Mouse (Mus musculus) cerebellum, adult 2 months (tissue): ENCODE results near the gene Cped1. TPM values are rescaled to one million over a fixed set of nuclear protein-coding genes. Genes with fewer than 3 reads are reported as not detected.

Source experiments
- DNase-seq, 2 experiments: peaks; one replicate each; pipeline ENCODE4 v3.0.0; 2021
- H3K27ac ChIP-seq: fragments of 200-500 bp; 2 replicates; pipeline ENCODE4 v1.5.1; 2012; ENCODE audit warnings: low read length, control low read depth, inconsistent platforms; ENCODE audit not compliant: insufficient read depth
- H3K27me3 ChIP-seq: fragments of 200-500 bp; 2 replicates; pipeline ENCODE4 v1.6.1; 2012; ENCODE audit warnings: inconsistent platforms, mild to moderate bottlenecking, low read length, moderate library complexity; ENCODE audit not compliant: control insufficient read depth, insufficient read depth
- H3K4me1 ChIP-seq: fragments of 200-500 bp; 2 replicates; pipeline ENCODE4 v1.6.1; 2011; ENCODE audit warnings: low read length; ENCODE audit not compliant: control insufficient read depth, insufficient read depth
- H3K4me3 ChIP-seq: fragments of 200-500 bp; replicated peaks from 2 replicates; pipeline ENCODE3; 2011; ENCODE audit warnings: mild to moderate bottlenecking, low read depth, low read length, control low read depth; ENCODE audit not compliant: insufficient read depth
- CTCF ChIP-seq: fragments of 200-500 bp; IDR thresholded peaks from 2 replicates; pipeline ENCODE4 v1.5.1; 2011; ENCODE audit warnings: low read depth, mild to moderate bottlenecking, control low read depth, low read length, moderate library complexity, borderline replicate concordance; ENCODE audit not compliant: insufficient read depth
- POLR2A ChIP-seq: fragments of 200-500 bp; IDR thresholded peaks from 2 replicates; pipeline ENCODE4 v1.6.1; 2011; ENCODE audit warnings: low read length, control low read depth, borderline replicate concordance; ENCODE audit not compliant: insufficient read depth
- WGBS: fragments of 180-500 bp; shearing (Covaris S2); methylation state at CpG from one replicate; pipeline ENCODE4 v1.1.7; 2018; 5-methylcytosine and 5-hydroxymethylcytosine counted together
- polyA plus RNA-seq: library from polyadenylated mRNA; depleted of rRNA; stranded (reverse); fragments of >200 nt; gene quantifications from 2 replicates; pipeline ENCODE4 v1.2.3, GENCODE M21; 2012; rRNA removed

The Cped1 gene
- 1.1 and 1.3 TPM in 2 replicates for polyA plus RNA-seq

- no peaks in the 10 kb centered on the region; the same call in 1 of the 2 replicates for H3K27me3 ChIP-seq
- peak within 1 kb of the TSS; percentile 49 for H3K4me3 ChIP-seq
- no peak within 1 kb of the TSS for H3K27ac ChIP-seq
- no peaks in the 10 kb centered on the region for H3K4me1 ChIP-seq
- no peak for TF ChIP-seq CTCF
- TF ChIP-seq POLR2A = no peak
- DNase-seq = peak; percentile 28 to 34
- under 1% methylated on average over 38 of the region's 38 CpGs for WGBS
These were observed at the start of gene Cped1 for GRCm38 (mm10) chr6:21985732-21986540. Gene Cped1 (plus strand): TSS chr6:21985916.

GRCm38 (mm10) chr6:21937981-21938635, 47.6 kb upstream of the Cped1 start:
- Histone ChIP-seq H3K27me3 (no peaks in the 10 kb centered on the region), H3K27ac (no peak overlapping the region), H3K4me3 (no peak overlapping the region), H3K4me1 (no peaks in the 10 kb centered on the region)
- WGBS = 80% methylated on average over 4 of the region's 4 CpGs
- no peak for DNase-seq
- TF ChIP-seq POLR2A (no peak), CTCF (no peak)

GRCm38 (mm10) chr6:21949226-21949731, 36.4 kb upstream of the Cped1 start, which contains the start of gene Ing3:
Gene Ing3 (plus strand): TSS chr6:21949571.
- WGBS = under 1% methylated on average over 35 of the region's 35 CpGs
- TF ChIP-seq CTCF (no peak), POLR2A (no peak)
- H3K4me1 ChIP-seq = no peaks in the 10 kb centered on the region
- H3K27ac ChIP-seq = peak within 1 kb of the TSS; percentile 90
- H3K4me3 ChIP-seq = peak within 1 kb of the TSS; percentile 87
- no peaks in the 10 kb centered on the region for H3K27me3 ChIP-seq
- peak; percentile 98 to 100 for DNase-seq

GRCm38 (mm10) chr6:21949771-21950448, 35.8 kb upstream of the Cped1 start:
- WGBS = under 1% methylated on average over 66 of the region's 68 CpGs
- peak overlapping the region; percentile 90 for H3K27ac ChIP-seq
- TF ChIP-seq POLR2A (peak; percentile 81), CTCF (no peak)
- no peaks in the 10 kb centered on the region for H3K27me3 ChIP-seq
- H3K4me1 ChIP-seq = no peaks in the 10 kb centered on the region
- peak; percentile 98 for DNase-seq
- H3K4me3 ChIP-seq = peak overlapping the region; percentile 87

- no peaks in the 10 kb centered on the region for H3K4me1 ChIP-seq
- H3K27me3 ChIP-seq = no peaks in the 10 kb centered on the region
- H3K27ac ChIP-seq = no peak overlapping the region; the same call in 1 of the 2 replicates
- peak overlapping the region; percentile 87 for H3K4me3 ChIP-seq
- 72% methylated on average over 2 of the region's 2 CpGs for WGBS
- TF ChIP-seq POLR2A (no peak), CTCF (no peak)
- DNase-seq = peak in 1 of 2 experiments; percentile 16
These were observed 35.0 kb upstream of the Cped1 start for GRCm38 (mm10) chr6:21950676-21951075.

- WGBS = 80% methylated on average over 4 of the region's 4 CpGs
- Histone ChIP-seq H3K27me3 (no peaks in the 10 kb centered on the region), H3K4me1 (peaks cover 10% of the 10 kb centered on the region), H3K27ac (no peak overlapping the region), H3K4me3 (no peak overlapping the region)
- TF ChIP-seq POLR2A = no peak
- TF ChIP-seq CTCF = no peak
- DNase-seq = no peak
These were observed 30.2 kb upstream of the Cped1 start for GRCm38 (mm10) chr6:21955468-21955867.

GRCm38 (mm10) chr6:21958922-21959321, 26.8 kb upstream of the Cped1 start:
- Histone ChIP-seq H3K4me3 (no peak overlapping the region), H3K27me3 (no peaks in the 10 kb centered on the region), H3K4me1 (peaks cover 10% of the 10 kb centered on the region), H3K27ac (no peak overlapping the region)
- TF ChIP-seq CTCF = no peak
- WGBS = 84% methylated on average over 4 of the region's 4 CpGs
- DNase-seq = no peak
